Mouse (Mus musculus): Measurements from ENCODE around the gene Skap1. TPM values are rescaled to one million over a fixed set of nuclear protein-coding genes. Genes with fewer than 3 reads are reported as not detected.

Gene Skap1
- polyA plus RNA-seq, 1 experiment from 2014 or later: 0.35 TPM

DNA sequence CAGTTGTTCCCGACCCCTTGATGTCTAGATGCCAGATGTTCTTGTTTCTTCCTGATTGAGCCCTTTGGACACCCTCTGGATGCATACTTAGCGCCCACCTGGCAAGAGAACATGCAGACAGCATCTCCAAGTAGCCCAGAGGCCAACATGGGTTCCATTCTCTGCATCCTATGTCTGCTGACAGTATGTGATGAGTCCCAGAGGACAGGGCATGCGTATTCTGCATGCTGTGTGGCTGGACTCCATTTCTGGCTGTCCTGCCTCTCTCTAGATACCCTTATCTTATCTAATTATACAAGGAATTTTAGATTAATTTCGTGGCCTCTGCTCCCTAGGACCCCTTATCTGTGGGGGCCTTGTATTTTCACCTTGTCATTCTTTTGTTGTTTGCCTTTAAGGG is 2.6 kb upstream of the Skap1 start:
- H3K27me3 ChIP-seq (ENCODE audit: insufficient read depth, low read length): peaks cover 53% of the 10 kb centered on the region
- no peak for ATAC-seq
- no peaks in the 10 kb centered on the region for H3K4me1 ChIP-seq (ENCODE audit: insufficient read depth)
- no peak overlapping the region for H3K9ac ChIP-seq (replicated peaks)
- no peaks in the 10 kb centered on the region for H3K9me3 ChIP-seq (ENCODE audit: low read length)
- H3K4me3 ChIP-seq (ENCODE audit: low read depth, low read length): no peak overlapping the region
- 48% methylated on average over 4 of the region's 4 CpGs for WGBS (ENCODE audit: insufficient replicate concordance)
- TF ChIP-seq EP300 (IDR thresholded peaks at IDR 0.05; ENCODE audit: low read depth) (no peak), CTCF (IDR thresholded peaks at IDR 0.05; ENCODE audit: low read depth) (no peak)
- H3K4me2 ChIP-seq (ENCODE audit: low read depth, low read length): no peak overlapping the region
- DNase-seq: no peak
- H3K27ac ChIP-seq (ENCODE audit: low read depth): no peak overlapping the region
- no peaks in the 10 kb centered on the region for H3K36me3 ChIP-seq (replicated peaks; ENCODE audit: insufficient read depth, low read length)

DNA sequence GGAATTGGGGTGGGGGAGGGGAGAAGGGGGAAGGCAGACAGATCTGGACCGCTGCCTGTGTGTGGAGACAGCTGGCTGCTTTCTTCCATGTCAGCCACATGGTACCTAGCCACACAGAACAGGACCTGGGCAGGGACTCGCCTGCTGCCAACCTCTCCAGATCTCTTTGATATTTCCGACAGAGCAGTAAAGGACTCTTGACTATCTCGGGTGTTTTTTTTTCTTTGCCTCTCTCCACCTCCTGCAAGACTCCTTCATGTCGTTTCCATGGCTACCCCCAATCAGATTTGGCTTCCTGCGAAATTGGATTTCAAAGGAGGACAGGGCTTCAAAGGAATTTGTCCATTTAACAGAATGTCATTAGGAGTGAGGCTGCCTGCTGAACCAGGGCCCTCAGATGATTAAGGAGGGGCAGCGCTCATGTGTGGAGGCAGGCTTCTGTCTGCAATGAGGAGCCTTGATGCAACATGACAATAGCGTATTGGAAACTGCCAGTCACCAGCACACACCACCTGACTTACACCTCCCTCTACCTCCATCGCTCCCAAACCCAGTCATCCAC is 2.1 kb upstream of the Skap1 start:
- Histone ChIP-seq H3K9me3 (ENCODE audit: low read length) (no peaks in the 10 kb centered on the region), H3K4me2 (ENCODE audit: low read depth, low read length) (no peak overlapping the region), H3K4me3 (ENCODE audit: low read depth, low read length) (no peak overlapping the region), H3K27ac (ENCODE audit: low read depth) (no peak overlapping the region), H3K9ac (replicated peaks) (no peak overlapping the region), H3K4me1 (ENCODE audit: insufficient read depth) (no peaks in the 10 kb centered on the region), H3K27me3 (ENCODE audit: insufficient read depth, low read length) (peaks cover 50% of the 10 kb centered on the region), H3K36me3 (replicated peaks; ENCODE audit: insufficient read depth, low read length) (no peaks in the 10 kb centered on the region)
- 33% methylated on average over 9 of the region's 9 CpGs for whole genome bisulfite sequencing (ENCODE audit: insufficient replicate concordance)
- no peak for TF ChIP-seq EP300 (IDR thresholded peaks at IDR 0.05; ENCODE audit: low read depth)
- TF ChIP-seq CTCF (IDR thresholded peaks at IDR 0.05; ENCODE audit: low read depth): no peak
- no peak for ATAC-seq
- no peak for DNase-seq

DNA sequence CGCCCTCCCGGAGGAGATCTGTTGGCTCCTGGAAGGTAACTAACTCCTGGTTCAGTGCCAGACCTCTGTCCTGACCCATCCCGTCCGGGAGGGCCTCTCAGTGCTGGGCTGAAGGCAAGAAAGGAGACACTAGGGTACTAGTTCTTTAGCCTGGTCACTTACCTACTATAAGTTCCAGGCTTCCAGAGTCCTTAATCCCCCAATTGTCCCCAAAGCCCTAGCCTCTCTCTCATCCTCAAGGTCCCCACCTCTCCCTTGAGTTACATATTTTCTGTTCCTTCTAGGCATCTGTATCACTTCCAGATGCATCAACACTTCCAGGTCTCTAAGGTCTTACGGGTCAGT is 295 bp downstream of the Skap1 start:
- no peak for TF ChIP-seq EP300 (IDR thresholded peaks at IDR 0.05; ENCODE audit: low read depth)
- no peak for TF ChIP-seq CTCF (IDR thresholded peaks at IDR 0.05; ENCODE audit: low read depth)
- H3K9me3 ChIP-seq (ENCODE audit: low read length): no peaks in the 10 kb centered on the region
- H3K4me1 ChIP-seq (ENCODE audit: insufficient read depth): no peaks in the 10 kb centered on the region
- 33% methylated on average over 5 of the region's 5 CpGs for WGBS (ENCODE audit: insufficient replicate concordance)
- no peak overlapping the region for H3K27ac ChIP-seq (ENCODE audit: low read depth)
- 0 out of 2 replicates have a peak overlapping the region, but pooled peaks have one; percentile 26 for H3K4me3 ChIP-seq (ENCODE audit: low read depth, low read length)
- H3K27me3 ChIP-seq (ENCODE audit: insufficient read depth, low read length): peaks cover 50% of the 10 kb centered on the region
- H3K9ac ChIP-seq (replicated peaks): no peak overlapping the region
- H3K4me2 ChIP-seq (ENCODE audit: low read depth, low read length): peak overlapping the region; percentile 54
- no peaks in the 10 kb centered on the region for H3K36me3 ChIP-seq (replicated peaks; ENCODE audit: insufficient read depth, low read length)
- ATAC-seq (no peak), DNase-seq (no peak)

DNA sequence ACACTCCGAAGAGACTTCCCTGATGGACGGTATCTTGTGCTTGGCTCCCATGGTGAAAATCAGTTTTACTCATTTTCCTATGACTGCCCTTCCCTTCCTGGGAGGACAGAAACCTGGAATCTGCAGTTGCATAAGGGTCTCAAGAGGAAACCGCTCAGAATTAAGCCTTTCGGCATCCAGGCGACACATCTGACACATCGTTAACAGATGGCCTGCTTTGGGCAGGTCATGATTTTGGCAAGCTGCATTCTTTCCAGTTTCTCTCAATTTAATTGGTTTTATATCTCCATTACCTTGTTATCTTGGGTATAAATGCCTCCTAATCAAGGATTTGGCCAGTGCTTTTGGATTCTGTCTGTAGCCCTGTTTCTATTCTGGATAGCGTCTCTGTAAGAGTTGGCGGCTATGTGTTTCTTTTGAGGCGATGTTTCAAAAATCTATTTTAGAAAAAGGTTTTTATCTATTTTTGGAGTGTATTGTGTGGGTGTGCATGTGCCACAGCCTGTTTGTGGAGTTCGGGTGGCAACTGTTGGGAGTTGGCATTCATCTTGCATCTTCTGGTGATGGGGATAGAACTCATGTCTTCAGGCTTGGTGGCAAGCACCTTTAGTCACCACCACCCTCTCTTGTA is 1.1 kb downstream of the Skap1 start:
- Histone ChIP-seq H3K9me3 (ENCODE audit: low read length) (no peaks in the 10 kb centered on the region), H3K9ac (replicated peaks) (no peak overlapping the region), H3K27me3 (ENCODE audit: insufficient read depth, low read length) (peaks cover 48% of the 10 kb centered on the region), H3K4me1 (ENCODE audit: insufficient read depth) (no peaks in the 10 kb centered on the region), H3K36me3 (replicated peaks; ENCODE audit: insufficient read depth, low read length) (no peaks in the 10 kb centered on the region), H3K4me2 (ENCODE audit: low read depth, low read length) (no peak overlapping the region), H3K27ac (ENCODE audit: low read depth) (no peak overlapping the region), H3K4me3 (ENCODE audit: low read depth, low read length) (no peak overlapping the region)
- no peak for DNase-seq
- no peak for ATAC-seq
- TF ChIP-seq CTCF (IDR thresholded peaks at IDR 0.05; ENCODE audit: low read depth) (no peak), EP300 (IDR thresholded peaks at IDR 0.05; ENCODE audit: low read depth) (no peak)
- WGBS (ENCODE audit: insufficient replicate concordance): 79% methylated on average over 10 of the region's 10 CpGs

DNA sequence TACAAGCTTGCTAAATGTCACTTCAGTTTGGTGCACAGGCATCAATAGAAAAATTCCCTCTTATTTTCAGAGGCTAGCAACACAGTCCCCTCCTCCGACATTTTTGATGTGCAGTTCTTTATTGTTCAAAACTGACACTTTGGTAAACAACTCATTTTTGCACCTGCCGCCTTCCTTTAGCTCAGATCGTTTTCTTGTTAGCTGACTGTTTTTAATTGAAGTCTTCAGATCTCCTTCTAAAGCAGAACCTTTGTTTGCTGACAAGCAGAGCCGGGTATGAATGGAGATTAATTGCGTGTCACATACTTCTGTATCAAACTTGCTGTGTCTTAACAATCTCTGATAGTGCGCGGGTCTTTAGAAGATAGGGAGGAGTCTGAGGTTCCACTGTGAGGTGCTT is 2.0 kb downstream of the Skap1 start:
- WGBS (ENCODE audit: insufficient replicate concordance): 60% methylated on average over 7 of the region's 7 CpGs
- Histone ChIP-seq H3K9me3 (ENCODE audit: low read length) (no peaks in the 10 kb centered on the region), H3K4me3 (ENCODE audit: low read depth, low read length) (no peak overlapping the region), H3K4me1 (ENCODE audit: insufficient read depth) (no peaks in the 10 kb centered on the region), H3K27ac (ENCODE audit: low read depth) (no peak overlapping the region), H3K27me3 (ENCODE audit: insufficient read depth, low read length) (peaks cover 48% of the 10 kb centered on the region), H3K36me3 (replicated peaks; ENCODE audit: insufficient read depth, low read length) (no peaks in the 10 kb centered on the region), H3K9ac (replicated peaks) (no peak overlapping the region), H3K4me2 (ENCODE audit: low read depth, low read length) (no peak overlapping the region)
- TF ChIP-seq EP300 (IDR thresholded peaks at IDR 0.05; ENCODE audit: low read depth) (no peak), CTCF (IDR thresholded peaks at IDR 0.05; ENCODE audit: low read depth) (no peak)
- no peak for DNase-seq
- ATAC-seq: no peak

DNA sequence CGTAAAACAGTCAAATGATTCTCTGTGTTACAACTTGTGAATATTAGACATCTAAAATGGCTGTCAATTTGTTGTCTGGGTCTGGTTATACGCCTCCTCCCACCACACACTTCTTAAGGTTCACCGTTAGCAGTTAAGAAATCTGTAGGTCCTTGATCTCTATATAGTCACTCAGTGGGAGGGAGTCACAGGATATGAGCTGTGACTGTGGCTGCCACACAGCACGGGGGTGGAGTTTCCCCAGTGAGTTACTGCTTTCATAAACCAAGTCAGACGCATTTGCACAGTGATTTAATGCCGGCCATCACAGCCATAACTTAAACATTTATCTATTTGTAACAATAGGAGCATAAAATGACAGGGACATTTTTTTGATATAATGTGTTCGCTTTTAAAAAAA is 2.6 kb downstream of the Skap1 start:
- H3K4me3 ChIP-seq (ENCODE audit: low read depth, low read length): no peak overlapping the region
- no peaks in the 10 kb centered on the region for H3K9me3 ChIP-seq (ENCODE audit: low read length)
- H3K27ac ChIP-seq (ENCODE audit: low read depth): no peak overlapping the region
- H3K9ac ChIP-seq (replicated peaks): no peak overlapping the region
- H3K4me2 ChIP-seq (ENCODE audit: low read depth, low read length): no peak overlapping the region
- no peaks in the 10 kb centered on the region for H3K36me3 ChIP-seq (replicated peaks; ENCODE audit: insufficient read depth, low read length)
- H3K4me1 ChIP-seq (ENCODE audit: insufficient read depth): no peaks in the 10 kb centered on the region
- H3K27me3 ChIP-seq (ENCODE audit: insufficient read depth, low read length): peaks cover 42% of the 10 kb centered on the region
- WGBS (ENCODE audit: insufficient replicate concordance): 48% methylated on average over 7 of the region's 7 CpGs
- DNase-seq (no peak), ATAC-seq (no peak)
- TF ChIP-seq CTCF (IDR thresholded peaks at IDR 0.05; ENCODE audit: low read depth) (no peak), EP300 (IDR thresholded peaks at IDR 0.05; ENCODE audit: low read depth) (no peak)

Data from liver, postnatal 0 days (tissue).